Mouse (Mus musculus): ENCODE results near the gene 9130019O22Rik. TPM values are rescaled to one million over a fixed set of nuclear protein-coding genes. Genes with fewer than 3 reads are reported as not detected.
A peak's percentile ranks its signal among the peaks of the same experiment; 100 is the strongest.
"Not testable (repeated sequence)": the region's sequence is repeated elsewhere in the genome, so short reads cannot be mapped to it uniquely, and the experiment has no call there.

The 9130019O22Rik gene
- total RNA-seq, 2 experiments from 2014 or later, result 2.9 to 3.2 TPM

- no peak for DNase-seq
- intact Hi-C loops (cut with DNase I), result no loop called here
Observed at GRCm38 (mm10) chr7:127378310-127378921, 8.6 kb downstream of the 9130019O22Rik start.

GRCm38 (mm10) chr7:127375271-127376245, 11.4 kb downstream of the 9130019O22Rik start, which contains the start of gene Zfp747:
Gene Zfp747, minus strand, starts transcription at chr7:127376050.
- peak; percentile 95 to 96 for DNase-seq
- intact Hi-C loops (cut with DNase I), result not testable (repeated sequence)

GRCm38 (mm10) chr7:127371870-127372269, 15.1 kb downstream of the 9130019O22Rik start:
- DNase-seq; intact Hi-C loops (cut with DNase I): not testable (repeated sequence)

GRCm38 (mm10) chr7:127371213-127371612, 15.8 kb downstream of the 9130019O22Rik start:
- intact Hi-C loops (cut with DNase I), result no loop called here
- DNase-seq, result no peak

GRCm38 (mm10) chr7:127366249-127366648, 20.7 kb downstream of the 9130019O22Rik start:
- intact Hi-C loops (cut with DNase I), result no loop called here
- DNase-seq, result no peak

- intact Hi-C loops (cut with DNase I), result loop anchor here (5.0 kb wide), 1 partner anchor 43 kb away; the partner anchor contains the start of gene Zfp764
- peak in 1 of 2 experiments; percentile 37 for DNase-seq
Observed at GRCm38 (mm10) chr7:127364166-127364565, 22.8 kb downstream of the 9130019O22Rik start.

- intact Hi-C loops (cut with DNase I), result loop anchor here (2.0 to 5.0 kb wide), 2 partner anchors 44 to 135 kb away; partner anchors contain the start of gene Zfp764
- peak in 1 of 2 experiments; percentile 40 for DNase-seq
Observed at GRCm38 (mm10) chr7:127363475-127363921, 23.5 kb downstream of the 9130019O22Rik start.

GRCm38 (mm10) chr7:127362418-127362817, 24.5 kb downstream of the 9130019O22Rik start:
- DNase-seq, result peak in 1 of 2 experiments; percentile 55
- intact Hi-C loops (cut with DNase I), result loop anchor here (2.0 to 5.0 kb wide), 2 partner anchors 45 to 136 kb away; partner anchors contain the start of gene Zfp764

GRCm38 (mm10) chr7:127361449-127361848, 25.5 kb downstream of the 9130019O22Rik start:
- no peak for DNase-seq
- intact Hi-C loops (cut with DNase I), result loop anchor here (5.0 kb wide), 1 partner anchor 46 kb away; the partner anchor contains the start of gene Zfp764

GRCm38 (mm10) chr7:127360265-127360664, 26.7 kb downstream of the 9130019O22Rik start:
- intact Hi-C loops (cut with DNase I), result loop anchor here (5.0 kb wide), 1 partner anchor 47 kb away; the partner anchor contains the start of gene Zfp764
- DNase-seq, result no peak

GRCm38 (mm10) chr7:127358472-127358871, 28.5 kb downstream of the 9130019O22Rik start:
- intact Hi-C loops (cut with DNase I), result no loop called here
- DNase-seq, result no peak

- intact Hi-C loops (cut with DNase I), result no loop called here
- DNase-seq, result no peak
Observed at GRCm38 (mm10) chr7:127357871-127358270, 29.1 kb downstream of the 9130019O22Rik start.

- DNase-seq, result no peak
- intact Hi-C loops (cut with DNase I), result no loop called here
Observed at GRCm38 (mm10) chr7:127355796-127356195, 31.2 kb downstream of the 9130019O22Rik start.

- DNase-seq, result no peak
- intact Hi-C loops (cut with DNase I), result no loop called here
Observed at GRCm38 (mm10) chr7:127351230-127352004, 35.5 kb downstream of the 9130019O22Rik start.

GRCm38 (mm10) chr7:127346676-127347075, 40.3 kb downstream of the 9130019O22Rik start:
- peak in 1 of 2 experiments; percentile 35 for DNase-seq
- intact Hi-C loops (cut with DNase I), result no loop called here

- DNase-seq, result peak; percentile 96 to 98
- intact Hi-C loops (cut with DNase I), result no loop called here
Observed at GRCm38 (mm10) chr7:127345512-127346325, 41.2 kb downstream of the 9130019O22Rik start, which contains the start of gene Zfp768. Gene Zfp768, minus strand, starts transcription at chr7:127345589.

GRCm38 (mm10) chr7:127345092-127345491, 41.9 kb downstream of the 9130019O22Rik start:
- DNase-seq, result peak in 1 of 2 experiments; percentile 81
- intact Hi-C loops (cut with DNase I), result no loop called here

- intact Hi-C loops (cut with DNase I), result loop anchor here (5.0 kb wide), 1 partner anchor 82 kb away; the partner anchor contains the start of gene Dctpp1
- DNase-seq, result peak in 1 of 2 experiments; percentile 31
Observed at GRCm38 (mm10) chr7:127344371-127344770, 42.6 kb downstream of the 9130019O22Rik start.

Measured in heart, postnatal 10 days (tissue).